Comparison of ENCODE assay signal across 8 mouse cellular contexts in genomic region chr3:108295379-108296219, GRCm38 (mm10). TPM values are rescaled to one million over a fixed set of nuclear protein-coding genes. Genes with fewer than 3 reads are reported as not detected.
DNase-seq lines count a peak whose midpoint lies in the region; ATAC-seq lines count a peak whose summit lies in the region.

No protein-coding gene starts in this region.

- intact Hi-C loops in left cerebral cortex, postnatal 14 days (cut with DNase I), result no loop called here

- peak overlapping the region; percentile 27 for H3K4me2 ChIP-seq in forebrain, embryonic 15.5 days (replicated peaks)

- H3K27me3 ChIP-seq in forebrain, embryonic 15.5 days, result no peaks in the 10 kb centered on the region

- 13% methylated on average over 14 of the region's 14 CpGs for WGBS in forebrain, embryonic 15.5 days

- peak overlapping the region; percentile 26 for H3K9ac ChIP-seq in forebrain, embryonic 15.5 days (replicated peaks)

- H3K27ac ChIP-seq in forebrain, embryonic 15.5 days (replicated peaks), result peak overlapping the region; percentile 67

- ATAC-seq in forebrain, embryonic 15.5 days (replicated peaks), result 0 out of 2 replicates have a peak, but pooled peaks have one; percentile 21
- peak; percentile 40 for ATAC-seq in megakaryocyte progenitor cell, adult 5-6 weeks (replicated peaks; ENCODE audit: poor library complexity)

- no peaks in the 10 kb centered on the region for H3K9me3 ChIP-seq in forebrain, embryonic 15.5 days

- H3K4me3 ChIP-seq in forebrain, embryonic 15.5 days, result no peak overlapping the region

- peaks cover 71% of the 10 kb centered on the region for H3K4me1 ChIP-seq in forebrain, embryonic 15.5 days

- peak; percentile 76 to 82 for DNase-seq in adrenal gland, adult (ENCODE audit: inconsistent age in 2 of 2, low spot score in 1 of 2)
- DNase-seq in adrenal gland, adult 8-10 months, result no peak
- peak; percentile 75 for DNase-seq in cerebellum, adult 11-12 months
- peak; percentile 40 for DNase-seq in heart, postnatal 4 days
- DNase-seq in left cerebral cortex, postnatal 14 days (ENCODE audit: low spot score in 2 of 2), result peak; percentile 65 to 76
- no peak for DNase-seq in B cell, adult 2 months

- no peaks in the 10 kb centered on the region for H3K36me3 ChIP-seq in forebrain, embryonic 15.5 days

RNA-seq across cellular contexts. Expression of gene Sort1, which starts 11.7 kb away (rescaled TPM):
- 10 to 100 TPM; 25.9 to 67.1 (median 40.9) TPM for total RNA-seq in adrenal gland, adult 8-10 months (2022)
- 25.7 and 26.0 TPM in 2 replicates for polyA plus RNA-seq in forebrain, embryonic 15.5 days (2015; fragmentation: Nextera tagmentation; extraction: Ambion mirVana)
- 10 to 100 TPM; 28.9 to 32.3 TPM for total RNA-seq in heart, postnatal 4 days (2021)
- total RNA-seq in left cerebral cortex, postnatal 14 days (2021), result 100 to 1,000 TPM; 245 to 264 TPM
- total RNA-seq in megakaryocyte progenitor cell, adult 5-6 weeks (2015), result 53.8 and 58.9 TPM in 2 replicates
- total RNA-seq in megakaryocyte progenitor cell, adult 5-6 weeks (2017), result 45.5 and 51.2 TPM in 2 replicates

RNA-seq across cellular contexts. Expression of gene Psma5, which starts 38.9 kb away (rescaled TPM):
- total RNA-seq in adrenal gland, adult 8-10 months (2022), result 10 to 100 TPM; 85.1 to 96.1 (median 89.0) TPM
- polyA plus RNA-seq in forebrain, embryonic 15.5 days (2015; fragmentation: Nextera tagmentation; extraction: Ambion mirVana), result 260 and 271 TPM in 2 replicates
- total RNA-seq in heart, postnatal 4 days (2021), result 10 to 100 TPM; 77.4 to 81.8 TPM
- 10 to 100 TPM; 83.4 to 89.6 TPM for total RNA-seq in left cerebral cortex, postnatal 14 days (2021)
- 308 and 312 TPM in 2 replicates for total RNA-seq in megakaryocyte progenitor cell, adult 5-6 weeks (2015)
- 290 and 314 TPM in 2 replicates for total RNA-seq in megakaryocyte progenitor cell, adult 5-6 weeks (2017)

Comparison
In these comparisons a context has a peak if more than half of its experiments do, and no peak if none do; other contexts are left out.
1. DNase-seq: peak in adrenal gland, adult (2 of 2), cerebellum, adult 11-12 months (single experiment), heart, postnatal 4 days (single experiment) and left cerebral cortex, postnatal 14 days (2 of 2); none in adrenal gland, adult 8-10 months (single experiment) and B cell, adult 2 months (0 of 2).